Mouse (Mus musculus) brain, embryonic 14.5 days (tissue): ENCODE measurements around the gene Prdm1.

Source experiments
- CTCF ChIP-seq: fragments of 200-500 bp; IDR thresholded peaks from 2 replicates; pipeline ENCODE4 v1.5.1; 2012; ENCODE audit warnings: inconsistent platforms, mild to moderate bottlenecking, moderate library complexity, borderline replicate concordance; ENCODE audit not compliant: insufficient read depth, insufficient read length; ENCODE audit errors: extremely low read depth
- POLR2A ChIP-seq: fragments of 200-500 bp; IDR thresholded peaks from 2 replicates; pipeline ENCODE4 v1.6.1; 2012; ENCODE audit warnings: mild to moderate bottlenecking, inconsistent platforms, borderline replicate concordance; ENCODE audit not compliant: poor library complexity, insufficient read depth, insufficient read length, severe bottlenecking; ENCODE audit errors: extremely low read depth

- no peak for TF ChIP-seq CTCF
- no peak for TF ChIP-seq POLR2A
These were observed 108.1 kb downstream of the Prdm1 start for GRCm38 (mm10) chr10:44420211-44420610.
